Mouse (Mus musculus) cerebellum, adult 2 months (tissue): ENCODE data around the gene Hnrnpa0.

ENCODE experiments used
- CTCF ChIP-seq: fragments of 200-500 bp; IDR thresholded peaks from 2 replicates; pipeline ENCODE4 v1.5.1; 2011; ENCODE audit warnings: low read depth, mild to moderate bottlenecking, control low read depth, low read length, moderate library complexity, borderline replicate concordance; ENCODE audit not compliant: insufficient read depth
- POLR2A ChIP-seq: fragments of 200-500 bp; IDR thresholded peaks from 2 replicates; pipeline ENCODE4 v1.6.1; 2011; ENCODE audit warnings: low read length, control low read depth, borderline replicate concordance; ENCODE audit not compliant: insufficient read depth

DNA sequence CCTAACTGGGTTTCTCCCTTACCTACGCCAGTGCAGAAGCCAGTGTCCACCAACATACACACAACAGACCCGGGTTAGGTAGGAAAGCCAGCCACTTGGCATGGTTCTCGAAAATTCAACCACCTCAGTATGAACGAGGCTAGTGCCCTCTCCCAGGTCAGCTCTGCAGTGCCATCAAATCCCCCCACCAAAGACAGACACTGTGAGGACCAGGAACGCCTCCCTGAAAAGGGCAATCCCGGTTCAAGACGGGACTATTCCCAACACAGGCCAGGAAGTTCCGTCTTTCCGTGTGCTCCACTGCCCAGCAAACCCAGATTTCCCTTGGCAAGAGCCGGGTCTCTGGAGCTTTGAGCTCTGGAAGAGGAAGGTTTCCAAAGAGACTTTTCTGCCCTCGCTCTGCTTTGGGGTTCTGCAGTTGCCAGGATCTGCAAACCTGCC is 15.7 kb downstream of the Hnrnpa0 start:
- no peak for TF ChIP-seq CTCF
- no peak for TF ChIP-seq POLR2A
